Mouse (Mus musculus) common myeloid progenitor, adult 5-6 weeks (primary cell): ENCODE results near the gene Timeless. TPM values are rescaled to one million over a fixed set of nuclear protein-coding genes. Genes with fewer than 3 reads are reported as not detected.
"Not testable (repeated sequence)": the region's sequence is repeated elsewhere in the genome, so short reads cannot be mapped to it uniquely, and the experiment has no call there.

Source experiments
- ATAC-seq: replicated peaks from 2 replicates; pipeline ENCODE4 v1.8.0; 2016; ENCODE audit warnings: low read depth, mild to moderate bottlenecking, moderate TSS enrichment, inconsistent platforms; ENCODE audit not compliant: poor library complexity, severe bottlenecking
- total RNA-seq: library from RNA; stranded (forward); fragments of 200-1000, 187-1606 nt; gene quantifications from 2 replicates; pipeline ENCODE4 v1.2.3, GENCODE M21; 2017

The Timeless gene
- total RNA-seq, result 98.6 and 102 TPM in 2 replicates

DNA sequence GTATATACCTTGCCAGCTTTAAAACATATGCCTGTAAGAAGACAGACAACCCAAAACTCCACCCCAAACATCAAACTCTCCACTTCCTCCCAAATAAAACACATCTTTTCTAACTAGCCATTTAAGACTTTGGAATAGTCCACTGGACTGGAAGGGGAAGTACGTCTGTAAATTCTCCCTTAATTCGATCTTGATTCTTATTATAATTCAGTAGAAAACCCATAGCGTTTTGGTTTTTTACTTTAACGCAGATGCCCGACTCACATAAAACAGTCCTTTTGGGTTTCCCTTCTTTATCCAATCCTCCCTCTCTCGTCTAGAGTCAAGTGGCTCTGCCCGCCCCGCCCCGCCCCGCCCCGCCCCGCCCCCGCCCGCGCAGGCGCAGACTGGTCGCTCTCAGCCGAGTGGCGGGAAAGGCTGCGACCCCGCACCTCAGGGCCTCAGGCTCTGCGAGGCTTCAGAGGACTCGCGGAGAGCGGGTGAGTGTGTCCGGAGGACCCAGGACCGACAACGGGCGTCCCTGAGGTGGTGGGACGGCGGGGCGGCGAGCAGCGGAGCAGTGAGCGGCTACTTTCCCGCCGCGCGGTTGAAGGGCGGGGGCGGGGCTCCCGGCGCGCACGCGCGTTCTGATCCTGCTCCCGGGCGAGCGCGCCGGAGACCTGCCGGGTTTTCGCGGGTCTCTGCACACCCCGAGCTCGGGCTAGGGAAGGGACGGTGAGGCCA, at the start of gene Timeless:
Gene Timeless (plus strand): TSS at position 369 of the 723 bp plus-strand sequence.
- ATAC-seq, result peak; percentile 53

DNA sequence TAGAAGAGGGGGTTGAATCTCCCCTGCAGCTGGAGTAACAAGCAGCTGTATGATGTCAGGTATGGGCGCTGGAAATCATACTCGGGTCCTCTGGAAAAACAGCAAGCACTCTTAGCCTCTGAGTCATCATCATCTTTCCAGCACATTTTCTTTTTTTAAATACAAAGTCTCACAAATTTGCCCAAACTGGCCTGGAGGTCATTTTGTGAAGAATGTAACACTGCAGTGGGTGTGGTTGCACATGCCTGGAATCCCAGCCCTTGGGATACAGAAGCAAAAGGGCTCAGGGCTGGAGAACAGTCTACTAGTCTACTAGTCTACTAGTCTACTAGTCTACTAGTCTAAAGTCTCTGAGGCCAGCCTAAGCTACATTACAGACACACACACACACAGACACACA, 47.6 kb upstream of the Timeless start:
- ATAC-seq, result no peak

DNA sequence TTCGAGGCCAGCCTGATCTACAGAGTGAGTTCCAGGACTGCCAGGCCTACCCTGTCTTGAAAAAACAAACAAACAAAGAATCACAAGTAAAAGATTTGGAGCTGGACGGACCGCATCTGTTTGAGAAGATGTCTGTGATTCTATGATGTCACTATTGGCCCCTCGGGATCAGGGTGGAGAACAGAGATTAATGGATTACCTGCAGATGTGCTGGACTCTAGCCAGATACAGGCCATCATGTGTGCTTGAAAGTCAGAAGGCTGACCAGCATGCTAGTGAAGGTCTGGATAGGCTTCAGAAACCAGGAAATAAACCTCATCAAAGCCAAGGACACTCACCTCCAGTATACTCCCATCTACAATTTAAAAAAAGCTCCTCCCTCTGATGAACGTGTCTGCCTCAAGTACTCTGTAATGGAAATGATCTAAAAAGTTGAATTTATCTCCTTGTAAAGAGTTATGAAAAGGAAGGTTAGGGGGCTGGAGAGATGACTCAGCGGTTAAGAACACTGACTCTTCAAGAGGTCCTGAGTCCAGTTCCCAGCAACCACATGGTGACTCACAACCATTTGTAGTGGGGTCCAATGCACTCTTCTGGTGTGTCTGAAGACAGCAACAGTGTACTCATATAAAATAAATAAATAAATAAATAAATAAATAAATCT, 46.5 kb upstream of the Timeless start:
- no peak for ATAC-seq

DNA sequence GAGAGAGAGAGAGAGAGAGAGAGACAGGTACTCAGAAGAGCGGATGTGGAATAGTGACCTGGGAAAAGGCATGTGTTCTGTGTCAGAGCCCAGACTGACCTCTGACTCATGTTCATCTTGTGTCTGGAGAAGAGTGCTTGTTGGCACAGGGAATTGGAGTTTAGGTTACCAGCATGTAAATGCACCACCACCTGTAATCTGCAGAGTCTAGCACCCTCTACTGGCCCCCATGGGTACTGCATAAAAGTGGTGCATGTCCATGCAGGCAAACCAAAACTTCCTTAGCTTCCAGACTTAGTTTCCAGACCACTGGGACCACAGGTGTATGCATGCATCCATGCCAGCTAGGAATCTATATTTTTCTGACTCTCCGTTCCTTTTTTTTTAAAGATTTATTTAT, 45.9 kb upstream of the Timeless start:
- peak; percentile 90 for ATAC-seq

DNA sequence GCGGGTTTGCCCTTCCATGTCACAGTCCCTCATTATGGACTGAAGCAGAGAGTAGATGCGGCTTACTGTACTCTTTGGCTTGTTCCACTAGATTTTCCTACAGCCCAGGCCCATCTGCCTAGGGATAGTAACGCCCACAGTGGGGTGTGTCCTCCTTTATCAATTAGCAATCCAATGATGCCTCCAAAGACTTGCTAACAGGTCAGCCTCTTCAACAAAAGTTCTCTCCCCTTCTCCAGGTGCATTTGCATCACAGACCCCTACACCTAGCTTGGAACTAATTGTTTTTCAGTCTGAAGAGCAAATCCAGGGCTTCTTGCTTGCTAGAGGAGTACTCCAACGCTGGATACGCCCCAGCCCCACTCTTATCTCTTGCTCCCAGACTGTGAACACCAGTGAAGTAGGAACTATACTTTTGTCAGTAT, 44.7 kb upstream of the Timeless start:
- ATAC-seq, result no peak; the same call in 1 of the 2 replicates

DNA sequence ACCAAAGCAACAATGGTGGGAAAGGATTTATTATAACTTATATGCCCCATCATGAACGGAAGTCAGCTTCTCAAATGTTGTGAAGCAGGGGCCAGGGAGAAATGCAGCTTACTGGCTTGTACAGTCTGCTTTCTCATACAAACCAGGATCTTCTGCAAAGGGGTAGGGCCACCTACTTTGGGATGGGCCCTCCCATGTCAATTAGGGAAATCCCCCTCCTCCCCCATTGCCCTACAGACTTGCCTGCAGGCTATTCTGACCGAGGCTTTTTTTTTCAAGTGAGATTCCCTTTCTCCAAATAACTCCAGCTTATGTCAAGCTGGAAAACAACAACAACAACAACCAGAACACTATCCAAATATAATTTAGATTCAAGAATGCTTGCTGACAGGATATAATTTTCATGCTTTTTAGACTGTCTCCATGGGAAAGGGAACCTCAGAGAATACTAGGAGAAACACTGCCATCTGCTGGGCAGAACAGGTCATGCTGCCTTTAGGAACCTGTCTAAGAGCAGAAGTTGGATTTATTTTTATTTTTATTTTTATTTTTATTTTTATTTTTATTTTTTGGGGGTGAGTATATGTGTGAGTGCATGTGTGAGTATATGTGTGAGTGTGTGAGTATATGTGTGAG, 43.5 kb upstream of the Timeless start:
- peak; percentile 70 for ATAC-seq

DNA sequence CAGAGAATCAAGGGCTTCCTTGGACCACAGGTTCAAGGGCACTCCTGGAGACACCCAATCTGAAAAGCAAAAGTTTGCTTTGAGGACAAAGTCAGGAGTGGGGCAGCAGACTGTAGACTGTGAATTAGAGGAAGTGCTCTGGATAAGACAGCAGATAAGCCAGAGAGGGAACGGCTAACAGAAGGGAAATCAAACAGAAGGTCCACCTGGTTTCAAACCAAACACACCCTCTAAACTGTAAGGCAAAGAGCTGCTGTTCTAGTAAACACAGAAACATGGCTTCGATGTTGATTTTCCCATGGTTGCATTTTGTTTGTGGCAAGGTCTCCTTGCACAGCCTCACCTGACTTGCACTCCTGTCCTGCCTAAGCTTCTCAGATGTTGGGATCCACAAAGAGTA, 40.4 kb upstream of the Timeless start:
- ATAC-seq, result no peak

DNA sequence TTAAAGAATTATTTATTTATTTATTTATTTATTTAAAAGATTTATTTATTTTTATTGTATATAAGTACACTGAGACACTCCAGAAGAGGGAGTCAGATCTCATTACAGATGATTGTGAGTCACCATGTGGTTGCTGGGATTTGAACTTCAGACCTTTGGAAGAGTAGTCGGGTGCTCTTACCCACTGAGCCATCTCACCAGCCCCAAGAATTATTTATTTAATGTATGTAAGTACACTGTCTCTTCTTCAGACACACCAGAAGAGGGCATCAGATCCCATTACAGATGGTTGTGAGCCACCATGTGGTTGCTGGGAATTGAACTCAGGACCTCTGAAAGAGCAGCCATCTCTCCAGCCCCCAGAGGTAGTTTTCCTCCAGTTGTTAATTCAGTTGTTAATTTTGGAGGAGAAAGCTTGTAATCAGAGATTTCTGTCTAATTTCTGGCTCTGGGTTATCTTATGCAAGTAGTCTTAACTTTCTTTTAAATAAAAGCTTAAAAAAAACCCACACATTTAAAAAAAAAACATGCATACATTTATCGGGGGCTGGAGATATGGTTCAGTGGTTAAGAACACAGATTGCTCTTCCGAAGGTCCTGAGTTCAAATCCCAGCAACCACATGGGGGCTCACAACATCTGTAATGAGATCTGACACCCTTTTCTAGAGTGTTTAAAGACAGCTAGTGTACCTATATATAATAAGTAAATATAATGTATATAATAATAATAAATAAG, 39.7 kb upstream of the Timeless start:
- ATAC-seq, result not testable (repeated sequence)

DNA sequence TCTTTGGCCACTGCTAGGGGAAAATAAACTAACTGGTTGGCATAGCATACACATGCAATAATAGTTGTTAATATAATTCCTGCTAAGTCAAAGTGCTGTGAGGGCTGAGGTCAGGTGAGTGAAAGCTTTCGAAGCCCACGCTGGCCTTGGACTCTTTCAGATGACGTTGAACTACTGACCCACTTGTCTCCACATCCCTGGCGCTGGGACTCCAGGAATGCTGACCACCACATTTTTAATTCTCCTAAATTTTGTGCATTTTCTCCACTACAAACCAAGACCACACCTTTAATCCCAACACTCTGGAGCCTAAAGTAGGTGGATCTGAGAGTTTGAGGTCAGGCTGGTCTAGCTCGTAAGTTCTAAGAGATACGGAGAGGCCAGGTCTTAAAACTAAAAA, 38.8 kb upstream of the Timeless start:
- no peak for ATAC-seq

DNA sequence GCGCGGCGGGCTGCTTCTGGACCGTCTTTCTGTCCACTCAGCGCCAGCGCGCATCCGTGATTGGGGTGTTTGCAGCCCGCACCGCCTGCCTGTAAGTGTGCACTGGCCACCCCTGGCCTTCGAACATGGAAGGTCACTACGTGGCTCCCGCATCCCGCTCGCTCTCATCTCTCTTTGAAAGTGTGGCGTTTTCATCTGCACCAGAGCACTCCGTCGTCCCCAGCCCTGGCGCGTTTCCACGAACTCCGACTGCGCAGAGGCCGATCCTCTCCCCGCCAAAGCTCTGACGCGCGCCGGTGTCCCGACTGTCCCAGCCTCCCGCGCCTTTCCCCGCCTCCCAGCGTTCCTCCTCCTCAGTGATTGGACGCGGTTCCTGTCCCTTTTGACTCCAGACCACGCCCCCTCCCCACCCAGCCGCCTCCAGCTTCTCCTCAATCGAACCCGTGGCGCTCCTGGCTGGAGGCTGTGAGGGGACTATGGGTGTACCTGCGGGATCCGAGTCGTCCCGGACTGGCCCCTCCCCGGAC, 37.8 kb upstream of the Timeless start, which contains the start of gene Gls2:
Gene Gls2 (plus strand): TSS at position 434 of the 527 bp plus-strand sequence.
- ATAC-seq, result peak; percentile 99

DNA sequence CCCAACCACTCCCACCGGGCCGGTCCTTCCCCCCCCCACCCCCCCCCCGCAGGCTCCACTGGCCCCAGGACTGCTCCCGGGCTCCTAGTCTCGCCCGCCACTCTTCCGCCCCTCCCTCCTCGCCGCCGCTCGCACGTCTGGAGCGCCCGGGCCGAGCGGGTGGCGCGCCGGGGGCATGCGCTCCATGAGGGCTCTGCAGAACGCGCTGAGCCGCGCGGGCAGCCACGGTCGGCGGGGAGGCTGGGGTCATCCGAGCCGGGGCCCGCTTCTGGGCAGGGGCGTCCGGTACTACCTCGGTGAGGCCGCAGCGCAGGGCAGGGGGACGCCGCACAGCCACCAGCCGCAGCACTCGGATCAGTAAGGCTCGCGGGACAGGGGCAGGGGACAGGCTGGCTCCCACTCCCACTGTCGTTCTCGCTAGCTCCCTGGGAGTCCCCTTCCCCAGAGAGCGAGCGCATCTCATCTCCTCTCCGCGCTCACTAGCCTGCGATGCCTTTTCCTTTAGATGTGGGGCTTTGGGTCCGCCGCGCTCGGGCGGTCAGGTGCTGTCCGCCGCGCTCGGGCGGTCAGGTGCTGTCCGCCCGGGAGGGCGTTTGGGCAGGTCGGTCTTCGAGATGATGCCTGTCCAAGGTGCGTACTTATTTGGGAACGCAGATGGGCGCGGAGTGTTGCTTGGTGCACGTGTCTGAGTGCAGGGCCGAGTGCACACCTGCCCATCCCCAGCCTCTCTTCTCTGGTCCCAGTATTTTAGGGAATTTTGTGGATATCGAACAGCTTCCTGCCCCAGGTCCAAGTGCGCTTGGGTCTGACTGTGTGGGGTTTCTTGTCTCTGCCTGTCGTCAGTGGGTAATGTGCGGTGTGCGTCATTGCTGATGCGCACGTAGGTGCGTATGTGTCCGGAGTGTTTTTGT, 37.1 kb upstream of the Timeless start:
- peak; percentile 39 for ATAC-seq

DNA sequence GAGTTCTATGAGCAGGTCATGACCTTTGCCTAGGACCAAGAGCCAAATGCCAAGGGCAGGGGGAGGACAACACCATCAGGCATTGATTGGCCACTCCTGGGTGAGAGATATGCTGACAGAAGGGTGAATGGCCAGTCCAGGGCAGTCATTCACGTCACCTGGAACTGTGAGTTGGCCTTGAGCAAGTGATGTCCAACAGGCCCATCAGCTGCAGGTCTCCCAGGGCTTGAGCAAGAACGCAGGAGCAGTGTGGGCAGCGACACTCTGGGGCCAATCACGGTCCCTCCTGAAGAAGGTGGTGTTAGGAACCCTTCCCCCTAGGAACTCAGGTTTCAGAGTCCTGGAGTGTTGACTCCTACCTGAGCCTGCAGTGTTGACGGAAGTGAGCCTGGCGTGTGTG, 30.0 kb upstream of the Timeless start:
- no peak for ATAC-seq

DNA sequence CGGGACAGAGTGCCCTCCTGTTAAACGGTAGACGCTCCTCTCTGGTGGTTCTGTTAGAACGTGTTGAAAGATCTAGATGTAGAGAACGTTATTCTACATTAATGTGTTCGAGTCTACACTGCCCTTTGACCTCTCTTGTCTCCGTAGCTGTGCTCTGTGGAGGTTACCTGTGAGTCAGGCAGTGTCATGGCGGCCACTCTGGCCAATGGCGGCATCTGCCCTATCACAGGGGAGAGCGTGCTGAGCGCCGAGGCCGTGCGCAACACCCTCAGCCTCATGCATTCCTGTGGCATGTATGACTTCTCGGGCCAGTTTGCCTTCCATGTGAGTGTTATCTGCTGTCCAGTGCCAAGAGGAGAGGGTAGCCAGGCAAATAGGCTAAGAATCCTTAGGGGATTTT, 26.9 kb upstream of the Timeless start:
- ATAC-seq, result no peak

DNA sequence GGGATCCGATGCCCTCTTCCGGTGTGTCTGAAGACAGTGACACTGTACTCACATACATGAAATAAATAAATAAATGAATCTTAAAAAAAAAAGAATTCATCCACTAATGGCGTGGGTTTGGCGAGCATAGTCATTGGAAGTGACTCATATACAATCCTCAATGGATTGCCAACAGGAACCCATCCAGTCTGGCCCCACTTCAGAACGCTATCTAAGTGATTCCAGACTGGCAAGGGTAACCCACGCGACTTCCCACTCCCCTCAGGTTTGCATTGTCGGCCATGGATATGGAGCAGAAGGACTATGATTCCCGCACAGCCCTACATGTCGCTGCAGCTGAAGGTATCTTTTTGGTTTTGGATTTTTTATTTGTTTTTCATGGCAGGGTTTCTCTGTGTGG, 23.5 kb upstream of the Timeless start:
- ATAC-seq, result no peak

DNA sequence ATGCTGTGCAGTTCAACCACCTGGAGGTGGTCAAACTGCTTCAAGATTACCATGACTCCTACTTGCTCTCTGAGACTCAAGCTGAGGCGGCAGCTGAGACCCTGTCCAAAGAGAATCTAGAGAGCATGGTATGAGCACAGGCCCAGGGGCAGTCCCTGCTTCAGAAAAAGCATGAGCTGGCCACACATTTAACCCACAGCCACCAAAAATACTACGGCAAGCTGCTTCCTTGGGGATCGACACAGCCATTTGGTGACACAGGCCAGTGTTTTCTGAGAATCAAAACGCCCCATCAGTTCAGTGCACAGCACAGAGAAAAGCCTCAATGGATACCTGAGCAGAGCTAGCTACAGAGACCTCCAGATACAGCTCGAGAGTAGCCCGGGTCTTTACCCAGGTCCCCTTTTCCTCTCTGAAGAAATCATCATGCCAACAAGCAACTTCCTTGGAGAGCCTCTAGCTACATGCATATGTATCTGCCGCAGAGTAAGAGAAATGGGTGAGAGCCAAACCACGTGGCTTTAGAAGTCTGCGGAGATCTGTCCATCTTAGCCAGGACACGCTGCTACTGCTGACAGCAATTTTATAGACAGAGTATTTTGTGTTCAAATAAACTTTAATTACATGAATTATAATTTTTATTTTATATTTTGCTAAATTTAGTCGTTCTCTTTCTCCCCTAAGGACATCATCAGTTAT, 22.4 kb upstream of the Timeless start:
- no peak for ATAC-seq

DNA sequence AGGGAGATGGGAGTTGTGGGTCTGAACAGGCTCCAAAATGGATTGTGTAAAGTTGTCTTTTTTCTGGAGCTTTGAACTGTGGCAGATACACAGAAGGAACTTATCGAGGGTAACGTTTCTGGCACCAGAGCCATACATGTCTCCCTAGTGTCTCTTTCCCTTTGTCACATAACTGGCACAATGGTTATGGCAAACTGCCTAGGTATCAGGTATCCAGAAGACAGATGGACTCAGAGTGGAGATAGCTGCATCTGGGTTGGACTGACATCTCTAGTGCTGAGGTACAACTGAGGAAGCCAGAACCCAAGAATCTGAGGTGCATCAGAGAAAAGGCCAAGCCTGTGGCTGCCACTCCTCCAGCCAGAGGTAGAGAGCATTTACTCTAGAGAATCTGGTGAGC, 21.7 kb upstream of the Timeless start:
- ATAC-seq, result no peak

DNA sequence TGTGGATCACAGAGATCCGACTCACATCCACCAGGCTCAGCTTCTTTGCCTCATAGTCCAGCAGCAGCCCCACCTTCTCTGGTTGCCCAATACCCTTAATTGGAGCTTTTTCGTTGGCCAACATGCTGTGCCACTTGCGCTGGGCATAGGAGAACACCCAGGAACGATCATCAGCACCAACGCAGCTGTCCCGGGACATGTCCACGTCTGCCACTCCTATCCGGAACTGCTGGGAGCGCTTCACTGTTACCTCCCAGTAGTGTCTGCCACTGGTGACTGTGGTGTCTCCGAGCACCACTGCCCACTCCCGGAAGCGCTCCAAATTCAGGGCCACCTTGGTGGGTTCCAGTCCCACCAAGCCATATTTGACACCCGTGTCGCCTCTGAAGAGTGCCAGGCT, 20.9 kb upstream of the Timeless start:
- peak; percentile 22 for ATAC-seq

DNA sequence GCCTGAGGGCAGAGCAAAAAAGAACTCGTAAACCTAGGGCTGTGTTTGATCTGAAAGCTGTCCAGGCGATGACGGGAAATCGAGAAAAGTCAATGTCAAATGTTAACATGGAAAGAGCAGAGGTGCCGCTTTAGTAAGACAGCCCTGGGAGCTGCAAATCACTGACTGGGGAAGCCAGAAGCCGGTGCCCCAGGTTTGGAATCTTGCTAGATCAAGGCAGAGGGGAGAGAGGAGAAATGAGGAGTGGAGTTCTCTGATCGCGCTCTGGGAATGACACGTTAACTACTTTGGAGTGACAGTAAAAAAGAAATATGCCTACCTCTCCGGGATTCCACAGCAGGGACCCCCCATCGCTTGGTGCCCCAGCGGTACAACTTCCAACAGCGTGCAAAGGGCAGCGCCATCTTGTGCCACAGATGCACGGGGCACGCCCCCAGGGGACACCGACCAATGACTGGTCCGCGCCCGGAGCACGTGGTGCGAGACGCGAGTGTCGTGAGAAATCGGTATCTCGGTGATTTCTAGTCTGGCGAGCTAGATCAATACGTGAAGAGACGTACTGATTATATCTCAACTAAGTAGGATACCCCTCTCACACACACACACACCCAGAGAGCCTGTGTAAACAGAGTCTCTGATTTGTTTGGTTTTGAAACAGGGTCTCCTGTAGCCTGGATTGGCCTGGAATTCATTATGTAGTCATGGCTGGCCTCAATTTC, 20.3 kb upstream of the Timeless start, which contains the start of gene Spryd4:
Gene Spryd4 (minus strand): TSS at position 418 of the 719 bp plus-strand sequence.
- ATAC-seq, result peak; percentile 90
